Mouse (Mus musculus): ENCODE measurements around the gene Phactr4.
A peak's percentile ranks its signal among the peaks of the same experiment; 100 is the strongest.

DNA sequence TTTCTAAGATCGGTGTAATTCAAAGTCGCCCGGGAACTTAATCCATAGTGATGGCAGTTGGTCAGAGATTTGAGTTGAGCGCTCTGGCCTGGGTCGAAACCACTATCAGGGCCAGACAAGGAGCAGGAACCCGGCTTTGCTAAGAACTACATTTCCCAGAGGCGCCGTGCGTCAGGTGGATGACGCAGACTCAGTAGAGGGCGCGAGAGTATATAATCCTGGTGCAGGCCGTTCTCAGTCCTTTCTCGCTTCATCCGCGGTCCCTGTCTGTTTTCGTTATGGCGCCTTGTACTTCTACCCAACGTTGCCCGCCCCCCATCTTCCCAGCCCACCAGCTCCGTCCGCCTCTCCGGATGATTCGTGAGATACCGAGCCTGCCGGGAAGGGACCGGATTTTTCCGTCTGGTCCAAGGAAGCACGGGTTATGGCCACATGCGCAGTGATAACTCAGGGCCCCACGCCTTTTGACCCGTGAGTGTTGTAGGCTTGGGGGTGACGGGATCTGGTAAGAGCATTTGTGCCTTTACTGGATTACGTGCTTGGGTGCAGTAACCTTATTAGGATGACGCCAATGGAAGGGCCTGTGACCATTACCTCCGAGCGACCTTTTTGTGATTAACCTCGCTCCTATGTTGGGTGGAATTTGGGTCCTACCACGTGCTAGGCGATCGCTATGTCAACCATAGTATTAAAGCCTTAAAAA is 113.7 kb downstream of the Phactr4 start:
- TF ChIP-seq CTCF (IDR thresholded peaks at IDR 0.05; ENCODE audit: extremely low read depth, insufficient read length, insufficient replicate concordance, low read depth, low read length): no peak
- peak; percentile 97 for TF ChIP-seq POLR2A (IDR thresholded peaks at IDR 0.05; ENCODE audit: low read depth, low read length)
